ENCODE assay signal across 10 mouse cellular contexts in the genomic region with DNA sequence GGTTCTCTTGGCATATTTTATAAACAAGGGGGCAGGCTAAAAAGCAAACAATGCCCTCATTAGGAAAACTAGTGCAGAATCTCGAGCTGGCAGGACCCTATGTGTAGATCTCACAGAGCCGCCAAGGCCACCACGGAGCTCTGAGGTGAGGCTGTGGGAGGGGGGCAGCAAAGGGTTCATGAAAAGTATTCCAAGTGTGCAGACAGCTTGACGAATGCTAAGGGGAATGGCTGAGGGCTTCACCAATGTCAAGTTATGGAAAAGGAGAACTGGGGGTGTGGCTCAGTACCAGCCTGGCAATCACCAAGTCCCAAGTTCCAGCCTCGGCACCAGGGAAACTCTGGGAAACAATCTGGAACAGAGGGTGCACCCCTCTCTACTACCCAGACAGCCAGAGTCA. TPM values are rescaled to one million over a fixed set of nuclear protein-coding genes. Genes with fewer than 3 reads are reported as not detected.
DNase-seq lines count a peak whose midpoint lies in the region; ATAC-seq and TF ChIP-seq lines count a peak whose summit lies in the region.
"Had no signal": no experiment of that assay in that cellular context is flagged by ENCODE, and none has a peak within 500 bp of the region (broad histone marks: within the 10 kb centered on the region; RNA-seq: fewer than 3 reads in every experiment).

No protein-coding gene starts in this region.

- H3K79me2 ChIP-seq in heart, adult 2 months (replicated peaks; ENCODE audit: control insufficient read depth, insufficient read depth, low read length): peaks cover 7% of the 10 kb centered on the region

- H3K4me2 ChIP-seq in heart, embryonic 16.5 days (ENCODE audit: low read depth, low read length): no peak overlapping the region
- H3K4me2 ChIP-seq in lung, postnatal 0 days (replicated peaks; ENCODE audit: low read depth, low read length): no peak overlapping the region
- H3K4me2 ChIP-seq in hindbrain, embryonic 14.5 days (replicated peaks): no peak overlapping the region
- no peak overlapping the region for H3K4me2 ChIP-seq in neural tube, embryonic 15.5 days
- H3K4me2 ChIP-seq: forebrain, embryonic 12.5 days had no signal

- TF ChIP-seq EP300 in heart, adult 2 months (IDR thresholded peaks at IDR 0.05; ENCODE audit: insufficient read depth, low read depth, low read length): no peak
- TF ChIP-seq EP300 in lung, postnatal 0 days (IDR thresholded peaks at IDR 0.05): no peak

- no peak overlapping the region for H3K9ac ChIP-seq in heart, embryonic 16.5 days (ENCODE audit: low read length)
- no peak overlapping the region for H3K9ac ChIP-seq in heart, adult 2 months (ENCODE audit: low read depth, low read length)
- H3K9ac ChIP-seq in lung, postnatal 0 days (replicated peaks; ENCODE audit: low read depth): no peak overlapping the region
- no peak overlapping the region for H3K9ac ChIP-seq in hindbrain, embryonic 14.5 days
- no peak overlapping the region for H3K9ac ChIP-seq in neural tube, embryonic 15.5 days (replicated peaks)
- H3K9ac ChIP-seq: forebrain, embryonic 12.5 days had no signal

- DNase-seq in heart, adult 2 months: no peak
- DNase-seq in lung, postnatal 0 days (ENCODE audit: low spot score): no peak
- no peak for DNase-seq in lung, postnatal 25 days (ENCODE audit: low spot score)
- no peak for DNase-seq in hindbrain, embryonic 14.5 days (ENCODE audit: low spot score)
- no peak for DNase-seq in urinary bladder, postnatal 10 days (ENCODE audit: low spot score)
- DNase-seq: right cerebral cortex, postnatal 25 days; thymus, adult 2 months had no signal

- intact Hi-C loops in heart, adult 2 months (cut with DNase I): no loop called here

- no peaks in the 10 kb centered on the region for H3K9me3 ChIP-seq in heart, embryonic 16.5 days (replicated peaks; ENCODE audit: control insufficient read depth, low read length)
- no peaks in the 10 kb centered on the region for H3K9me3 ChIP-seq in lung, postnatal 0 days (ENCODE audit: low read length)
- H3K9me3 ChIP-seq in hindbrain, embryonic 14.5 days (ENCODE audit: control insufficient read depth, low read length): no peaks in the 10 kb centered on the region
- no peaks in the 10 kb centered on the region for H3K9me3 ChIP-seq in neural tube, embryonic 15.5 days (replicated peaks)
- H3K9me3 ChIP-seq: forebrain, embryonic 12.5 days had no signal

- H3K4me3 ChIP-seq in heart, embryonic 16.5 days (ENCODE audit: low read length): no peak overlapping the region
- no peak overlapping the region for H3K4me3 ChIP-seq in heart, adult 2 months
- H3K4me3 ChIP-seq in lung, postnatal 0 days (ENCODE audit: low read depth, low read length): no peak overlapping the region
- no peak overlapping the region for H3K4me3 ChIP-seq in hindbrain, embryonic 14.5 days (replicated peaks; ENCODE audit: low read length)
- H3K4me3 ChIP-seq in neural tube, embryonic 15.5 days (replicated peaks): no peak overlapping the region
- H3K4me3 ChIP-seq: forebrain, embryonic 12.5 days had no signal

- peak overlapping the region; percentile 41; the same call in 1 of the 2 replicates for H3K27ac ChIP-seq in heart, embryonic 16.5 days (ENCODE audit: low read length)
- H3K27ac ChIP-seq in heart, adult 2 months: no peak overlapping the region; the same call in 1 of the 2 replicates
- peak overlapping the region; percentile 69 for H3K27ac ChIP-seq in lung, postnatal 0 days (ENCODE audit: low read length)
- H3K27ac ChIP-seq in hindbrain, embryonic 14.5 days: peak overlapping the region; percentile 16
- peak overlapping the region; percentile 60 for H3K27ac ChIP-seq in neural tube, embryonic 15.5 days (replicated peaks)
- H3K27ac ChIP-seq: forebrain, embryonic 12.5 days had no signal

- no peak for TF ChIP-seq POLR2A in heart, adult 2 months (IDR thresholded peaks at IDR 0.05; ENCODE audit: insufficient read depth, low read depth, low read length)

- H3K27me3 ChIP-seq in heart, embryonic 16.5 days (ENCODE audit: control insufficient read depth, insufficient read depth, low read length): no peaks in the 10 kb centered on the region
- H3K27me3 ChIP-seq in heart, adult 2 months (ENCODE audit: control insufficient read depth, insufficient read depth, low read length): no peaks in the 10 kb centered on the region
- no peaks in the 10 kb centered on the region for H3K27me3 ChIP-seq in lung, postnatal 0 days (replicated peaks; ENCODE audit: insufficient read depth, low read length)
- no peaks in the 10 kb centered on the region for H3K27me3 ChIP-seq in hindbrain, embryonic 14.5 days (ENCODE audit: control insufficient read depth, insufficient read depth, low read length)
- H3K27me3 ChIP-seq in neural tube, embryonic 15.5 days (replicated peaks): no peaks in the 10 kb centered on the region

- ATAC-seq in heart, embryonic 16.5 days (replicated peaks; ENCODE audit: extremely low read depth, insufficient read depth, low FRiP score): no peak
- ATAC-seq in lung, postnatal 0 days: 0 out of 2 replicates have a peak, but pooled peaks have one; percentile 13
- peak; percentile 56; the same call in 1 of the 2 replicates for ATAC-seq in hindbrain, embryonic 14.5 days (ENCODE audit: low FRiP score)
- peak; percentile 35; the same call in 1 of the 2 replicates for ATAC-seq in neural tube, embryonic 15.5 days (ENCODE audit: low FRiP score)

- 24% methylated on average over 5 of the region's 5 CpGs for WGBS in heart, embryonic 16.5 days
- WGBS in heart, adult 2 months: 44% methylated on average over 5 of the region's 5 CpGs
- WGBS in lung, postnatal 0 days: 23% methylated on average over 5 of the region's 5 CpGs
- WGBS in hindbrain, embryonic 14.5 days: 32% methylated on average over 5 of the region's 5 CpGs
- WGBS in neural tube, embryonic 15.5 days: 41% methylated on average over 5 of the region's 5 CpGs

- no peak for TF ChIP-seq CTCF in heart, adult 2 months (IDR thresholded peaks at IDR 0.05)
- no peak for TF ChIP-seq CTCF in lung, postnatal 0 days (IDR thresholded peaks at IDR 0.05)

- H3K36me3 ChIP-seq in heart, embryonic 16.5 days (ENCODE audit: control insufficient read depth, insufficient read depth): no peaks in the 10 kb centered on the region
- H3K36me3 ChIP-seq in heart, adult 2 months (ENCODE audit: control insufficient read depth, insufficient read depth, low read length): peaks cover 5% of the 10 kb centered on the region; the same call in 1 of the 2 replicates
- H3K36me3 ChIP-seq in lung, postnatal 0 days (ENCODE audit: insufficient read depth, low read length): no peaks in the 10 kb centered on the region
- H3K36me3 ChIP-seq in hindbrain, embryonic 14.5 days (replicated peaks; ENCODE audit: control insufficient read depth, insufficient read depth): peaks cover 17% of the 10 kb centered on the region; the same call in 1 of the 2 replicates
- 0 out of 2 replicates have a peak, but pooled peaks cover 4% of the 10 kb centered on the region for H3K36me3 ChIP-seq in neural tube, embryonic 15.5 days

- H3K4me1 ChIP-seq in heart, embryonic 16.5 days (ENCODE audit: control insufficient read depth, insufficient read depth, low read length): peaks cover 41% of the 10 kb centered on the region
- peaks cover 13% of the 10 kb centered on the region for H3K4me1 ChIP-seq in heart, adult 2 months (ENCODE audit: control insufficient read depth, insufficient read depth, low read length)
- peaks cover 31% of the 10 kb centered on the region for H3K4me1 ChIP-seq in lung, postnatal 0 days (ENCODE audit: insufficient read depth, low read depth, low read length)
- peaks cover 43% of the 10 kb centered on the region for H3K4me1 ChIP-seq in hindbrain, embryonic 14.5 days (replicated peaks; ENCODE audit: control insufficient read depth, insufficient read depth, low read length)
- H3K4me1 ChIP-seq in neural tube, embryonic 15.5 days: peaks cover 70% of the 10 kb centered on the region

RNA-seq across cellular contexts. Expression of a gene that starts 24.2 kb away (rescaled TPM):
- 5.6 and 7.9 TPM in 2 replicates for polyA plus RNA-seq in heart, embryonic 16.5 days (2015; fragmentation: Nextera tagmentation; extraction: Ambion mirVana)
- 10 to 100 TPM in 1 of 2 experiments, 1 to 10 TPM in 1; 9.3 to 16.4 TPM for total RNA-seq in heart, adult 2 months (2021)
- 6.7 and 9.2 TPM in 2 replicates for polyA plus RNA-seq in heart, adult 2 months (2012; rRNA removed)
- 15.2 and 21.3 TPM in 2 replicates for polyA plus RNA-seq in lung, postnatal 0 days (2015; fragmentation: Nextera tagmentation; extraction: Ambion mirVana)
- polyA plus RNA-seq in hindbrain, embryonic 14.5 days (2014; fragmentation: Nextera tagmentation; extraction: Ambion mirVana): 22.7 and 24.2 TPM in 2 replicates
- polyA plus RNA-seq in neural tube, embryonic 15.5 days (2015; fragmentation: Nextera tagmentation; extraction: Ambion mirVana): 16.9 and 17.5 TPM in 2 replicates

RNA-seq across cellular contexts. Expression of a gene that starts 52.1 kb away (rescaled TPM):
- 16.6 and 17.2 TPM in 2 replicates for polyA plus RNA-seq in heart, embryonic 16.5 days (2015; fragmentation: Nextera tagmentation; extraction: Ambion mirVana)
- 1 to 10 TPM; 3.3 to 3.7 TPM for total RNA-seq in heart, adult 2 months (2021)
- 3.6 and 4.1 TPM in 2 replicates for polyA plus RNA-seq in heart, adult 2 months (2012; rRNA removed)
- polyA plus RNA-seq in lung, postnatal 0 days (2015; fragmentation: Nextera tagmentation; extraction: Ambion mirVana): 26.0 and 37.6 TPM in 2 replicates
- polyA plus RNA-seq in hindbrain, embryonic 14.5 days (2014; fragmentation: Nextera tagmentation; extraction: Ambion mirVana): 15.5 and 15.9 TPM in 2 replicates
- polyA plus RNA-seq in neural tube, embryonic 15.5 days (2015; fragmentation: Nextera tagmentation; extraction: Ambion mirVana): 12.8 and 14.4 TPM in 2 replicates
